Mouse (Mus musculus): ENCODE results near the gene Thoc5. TPM values are rescaled to one million over a fixed set of nuclear protein-coding genes. Genes with fewer than 3 reads are reported as not detected.

The Thoc5 gene
- 10 to 100 TPM; 35.5 to 40.3 TPM for total RNA-seq (2021)
- long read RNA-seq, experiment 1, transcript Thoc5-201 (20 exons, 2,235 nt) = major isoform, 9 of 28 reads
- long read RNA-seq, experiment 1, partial matches to known transcripts = 3 of 28 reads
- long read RNA-seq, experiment 1, other reads (novel, unspliced or antisense) = 16 of 28 reads
- long read RNA-seq, experiment 2, transcript Thoc5-201 (20 exons, 2,235 nt) = major isoform, 7 of 32 reads
- long read RNA-seq, experiment 2, partial matches to known transcripts = 4 of 32 reads
- long read RNA-seq, experiment 2, other reads (novel, unspliced or antisense) = 21 of 32 reads

GRCm38 (mm10) chr11:4894848-4895816, at the start of gene Thoc5:
Gene Thoc5 (plus strand): TSS chr11:4895320.
- peak; percentile 80 to 90 for DNase-seq (ENCODE audit: low spot score in 2 of 2)

- no peak for DNase-seq (ENCODE audit: low spot score in 2 of 2)
Observed at GRCm38 (mm10) chr11:4848483-4849248, 46.5 kb upstream of the Thoc5 start.

GRCm38 (mm10) chr11:4849258-4849943, 45.7 kb upstream of the Thoc5 start, which contains the start of gene Nf2:
Gene Nf2 (minus strand): TSS chr11:4849536.
- DNase-seq (ENCODE audit: low spot score in 2 of 2) = peak; percentile 97 to 99

- no peak for DNase-seq (ENCODE audit: low spot score in 2 of 2)
Observed at GRCm38 (mm10) chr11:4850404-4850803, 44.7 kb upstream of the Thoc5 start.

- no peak for DNase-seq (ENCODE audit: low spot score in 2 of 2)
Observed at GRCm38 (mm10) chr11:4853021-4853420, 42.1 kb upstream of the Thoc5 start.

- no peak for DNase-seq (ENCODE audit: low spot score in 2 of 2)
Observed at GRCm38 (mm10) chr11:4854181-4854580, 40.9 kb upstream of the Thoc5 start.

GRCm38 (mm10) chr11:4858416-4858815, 36.7 kb upstream of the Thoc5 start:
- no peak for DNase-seq (ENCODE audit: low spot score in 2 of 2)

GRCm38 (mm10) chr11:4860986-4861385, 34.1 kb upstream of the Thoc5 start:
- no peak for DNase-seq (ENCODE audit: low spot score in 2 of 2)

GRCm38 (mm10) chr11:4861816-4862604, 33.1 kb upstream of the Thoc5 start:
- DNase-seq (ENCODE audit: low spot score in 2 of 2) = no peak

- DNase-seq (ENCODE audit: low spot score in 2 of 2) = no peak
Observed at GRCm38 (mm10) chr11:4862730-4863129, 32.4 kb upstream of the Thoc5 start.

GRCm38 (mm10) chr11:4865645-4866251, 29.4 kb upstream of the Thoc5 start:
- DNase-seq (ENCODE audit: low spot score in 2 of 2) = peak; percentile 57 to 79

GRCm38 (mm10) chr11:4873755-4874475, 21.2 kb upstream of the Thoc5 start, which contains the start of gene Nipsnap1:
Gene Nipsnap1 (plus strand): TSS chr11:4873951.
- DNase-seq (ENCODE audit: low spot score in 2 of 2) = peak; percentile 78 to 82

- no peak for DNase-seq (ENCODE audit: low spot score in 2 of 2)
Observed at GRCm38 (mm10) chr11:4874551-4874950, 20.6 kb upstream of the Thoc5 start.

- no peak for DNase-seq (ENCODE audit: low spot score in 2 of 2)
Observed at GRCm38 (mm10) chr11:4881087-4881486, 14.0 kb upstream of the Thoc5 start.

- DNase-seq (ENCODE audit: low spot score in 2 of 2) = no peak
Observed at GRCm38 (mm10) chr11:4882892-4883627, 12.1 kb upstream of the Thoc5 start.

GRCm38 (mm10) chr11:4885385-4885903, 9.7 kb upstream of the Thoc5 start:
- peak; percentile 21 to 31 for DNase-seq (ENCODE audit: low spot score in 2 of 2)

- DNase-seq (ENCODE audit: low spot score in 2 of 2) = no peak
Observed at GRCm38 (mm10) chr11:4886987-4887386, 8.1 kb upstream of the Thoc5 start.

- no peak for DNase-seq (ENCODE audit: low spot score in 2 of 2)
Observed at GRCm38 (mm10) chr11:4900437-4900836, 5.3 kb downstream of the Thoc5 start.
